Mouse (Mus musculus): ENCODE measurements at regions not wholly inside any gene's neighbourhood (a gene's known extent, or its start where the extent isn't known, plus 50 kb on each side); places are given as distances from the start of the nearest gene placed in this dataset.

- TF ChIP-seq CTCF (IDR thresholded peaks at IDR 0.05; ENCODE audit: low read depth) = no peak
- TF ChIP-seq EP300 (IDR thresholded peaks at IDR 0.05; ENCODE audit: low read depth) = no peak
Observed at GRCm38 (mm10) chr4:54878531-54878930, 66.3 kb upstream of the Zfp462 start.

All from liver, postnatal 0 days (tissue).